Mouse (Mus musculus) hindbrain, postnatal 0 days (tissue): ENCODE measurements around the gene Tmed10. TPM values are rescaled to one million over a fixed set of nuclear protein-coding genes. Genes with fewer than 3 reads are reported as not detected.

Source experiments
- ATAC-seq: fragments of 200-750 bp; cut with Nextera tagmentation; 2 replicates; pipeline ENCODE4 v1.8.0; 2017; ENCODE audit warnings: mild to moderate bottlenecking, moderate TSS enrichment, moderate library complexity
- DNase-seq: peaks from one replicate; pipeline ENCODE4 v3.0.0-alpha.2; 2015; ENCODE audit warnings: low spot score
- H3K27ac ChIP-seq: fragments of 300-500 bp; sonication (generic); 2 replicates; pipeline ENCODE4 v1.5.1; 2014; ENCODE audit warnings: mild to moderate bottlenecking
- H3K27me3 ChIP-seq: fragments of 300-500 bp; sonication (generic); 2 replicates; pipeline ENCODE4 v1.6.1; 2014; ENCODE audit warnings: low read length, mixed read lengths; ENCODE audit not compliant: insufficient read depth
- H3K36me3 ChIP-seq: fragments of 300-500 bp; sonication (generic); 2 replicates; pipeline ENCODE4 v1.6.1; 2014; ENCODE audit warnings: low read length, mixed read lengths; ENCODE audit not compliant: insufficient read depth
- H3K4me1 ChIP-seq: fragments of 300-500 bp; sonication (generic); 2 replicates; pipeline ENCODE4 v1.6.1; 2014; ENCODE audit warnings: antibody characterized with exemption, low read length, mixed read lengths; ENCODE audit not compliant: insufficient read depth
- H3K4me2 ChIP-seq: fragments of 300-500 bp; sonication (generic); 2 replicates; pipeline ENCODE4 v1.6.1; 2014; ENCODE audit warnings: low read depth, mild to moderate bottlenecking, low read length, moderate library complexity, mixed read lengths
- H3K4me3 ChIP-seq: fragments of 300-500 bp; sonication (generic); 2 replicates; pipeline ENCODE4 v1.5.1; 2014; ENCODE audit warnings: low read length
- H3K9ac ChIP-seq: fragments of 300-500 bp; sonication (generic); replicated peaks from 2 replicates; pipeline ENCODE4 v1.6.1; 2014; ENCODE audit warnings: mild to moderate bottlenecking, low read length, moderate library complexity, mixed read lengths
- H3K9me3 ChIP-seq: fragments of 300-500 bp; sonication (generic); 2 replicates; pipeline ENCODE4 v1.6.1; 2016; ENCODE audit warnings: low read length, mixed read lengths
- CTCF ChIP-seq: IDR thresholded peaks from 2 replicates; pipeline ENCODE4 v1.5.1; 2016; ENCODE audit warnings: antibody characterized with exemption, control low read depth, low read depth
- WGBS: fragments of 180-500 bp; shearing (Covaris S2); extraction: QIAGEN DNeasy Blood & Tissue Kit; methylation state at CpG from one replicate; pipeline ENCODE4 v1.1.7; 2014; 5-methylcytosine and 5-hydroxymethylcytosine counted together
- polyA plus RNA-seq: library from polyadenylated mRNA; unstranded; fragments of >200 nt; fragmentation: Nextera tagmentation; extraction: Ambion mirVana; gene quantifications from 2 replicates; pipeline ENCODE4 v1.2.1, GENCODE M21; 2015
- total RNA-seq: library from RNA; depleted of rRNA; stranded (reverse); fragments of >200 nt; gene quantifications from 2 replicates; pipeline ENCODE4 v1.2.3, GENCODE M21; 2014

Tmed10 gene
- total and polyA plus RNA-seq, 2 experiments from 2014 or later: 55.0 to 222 TPM

GRCm38 (mm10) chr12:85346374-85346773 lies 28.3 kb downstream of the Tmed10 start:
- peak; percentile 72 for TF ChIP-seq CTCF
- H3K27me3 ChIP-seq: no peaks in the 10 kb centered on the region
- H3K4me3 ChIP-seq: no peak overlapping the region
- no peak overlapping the region for H3K9ac ChIP-seq
- WGBS: 57% methylated on average over 3 of the region's 3 CpGs
- peaks cover 7% of the 10 kb centered on the region; the same call in 1 of the 2 replicates for H3K36me3 ChIP-seq
- ATAC-seq (0 out of 2 replicates have a peak, but pooled peaks have one; percentile 52), DNase-seq (peak; percentile 93)
- H3K4me1 ChIP-seq: no peaks in the 10 kb centered on the region
- H3K9me3 ChIP-seq: no peaks in the 10 kb centered on the region
- no peak overlapping the region for H3K4me2 ChIP-seq
- H3K27ac ChIP-seq: no peak overlapping the region

- WGBS: 91% methylated on average over 6 of the region's 6 CpGs
- Histone ChIP-seq H3K4me3 (no peak overlapping the region), H3K27me3 (no peaks in the 10 kb centered on the region), H3K36me3 (peaks cover 7% of the 10 kb centered on the region; the same call in 1 of the 2 replicates), H3K9me3 (no peaks in the 10 kb centered on the region), H3K27ac (no peak overlapping the region), H3K4me1 (no peaks in the 10 kb centered on the region), H3K9ac (no peak overlapping the region), H3K4me2 (no peak overlapping the region)
- ATAC-seq (no peak), DNase-seq (no peak)
- no peak for TF ChIP-seq CTCF
Measured at GRCm38 (mm10) chr12:85345559-85345958, 29.1 kb downstream of the Tmed10 start.

GRCm38 (mm10) chr12:85344252-85344651 lies 30.4 kb downstream of the Tmed10 start:
- H3K4me2 ChIP-seq: no peak overlapping the region
- H3K9me3 ChIP-seq: no peaks in the 10 kb centered on the region
- no peaks in the 10 kb centered on the region for H3K27me3 ChIP-seq
- ATAC-seq (no peak), DNase-seq (no peak)
- H3K4me1 ChIP-seq: no peaks in the 10 kb centered on the region
- no peak for TF ChIP-seq CTCF
- WGBS: 73% methylated on average over 7 of the region's 7 CpGs
- H3K27ac ChIP-seq: no peak overlapping the region
- H3K4me3 ChIP-seq: no peak overlapping the region
- no peak overlapping the region for H3K9ac ChIP-seq
- H3K36me3 ChIP-seq: peaks cover 7% of the 10 kb centered on the region; the same call in 1 of the 2 replicates

DNA sequence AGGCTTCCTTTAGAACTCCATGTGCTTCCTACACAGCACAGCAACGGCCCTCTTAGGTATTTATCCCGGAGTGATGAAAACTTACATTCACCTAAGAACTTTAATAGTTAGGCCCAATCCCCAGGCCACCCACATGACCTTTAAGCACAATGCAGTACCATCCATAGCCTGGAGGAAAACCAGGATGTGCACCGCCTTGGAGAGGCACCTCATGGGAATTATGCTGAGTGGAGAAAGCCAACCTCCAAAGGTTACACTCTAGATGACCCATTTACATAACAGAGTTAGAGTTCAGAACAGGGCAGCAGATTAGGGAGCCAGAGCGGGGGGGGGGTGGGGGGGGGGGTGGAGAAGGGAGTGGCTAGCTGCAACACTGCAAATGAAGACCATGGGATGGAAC lies 32.3 kb downstream of the Tmed10 start:
- Histone ChIP-seq H3K4me1 (0 out of 2 replicates have a peak, but pooled peaks cover 7% of the 10 kb centered on the region), H3K36me3 (no peaks in the 10 kb centered on the region; the same call in 1 of the 2 replicates), H3K9ac (no peak overlapping the region), H3K27ac (no peak overlapping the region), H3K9me3 (no peaks in the 10 kb centered on the region), H3K4me2 (no peak overlapping the region), H3K27me3 (no peaks in the 10 kb centered on the region), H3K4me3 (no peak overlapping the region)
- no peak for DNase-seq
- TF ChIP-seq CTCF: peak; percentile 6; the same call in 1 of the 2 replicates
- WGBS: 70% methylated on average over 3 of the region's 4 CpGs
- no peak for ATAC-seq

DNA sequence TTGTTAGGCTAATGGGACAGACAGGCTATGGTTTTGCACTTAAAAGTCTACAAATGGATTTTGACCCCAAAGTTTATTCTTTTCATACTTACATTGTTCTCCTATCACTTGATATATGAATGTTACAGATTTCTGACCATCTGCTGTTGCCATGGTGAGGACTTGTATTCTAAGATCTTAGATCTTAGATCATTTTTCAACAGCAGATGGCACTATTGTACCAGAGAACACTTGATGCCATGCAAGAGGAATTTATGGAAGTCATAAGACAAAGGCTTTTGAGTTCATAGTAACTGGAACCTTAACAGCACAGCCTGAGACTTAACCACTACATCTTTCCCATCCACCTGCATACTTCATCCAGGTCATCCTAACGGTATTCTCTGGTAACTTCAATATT lies 33.5 kb downstream of the Tmed10 start:
- Histone ChIP-seq H3K27me3 (no peaks in the 10 kb centered on the region), H3K9me3 (no peaks in the 10 kb centered on the region), H3K4me1 (0 out of 2 replicates have a peak, but pooled peaks cover 7% of the 10 kb centered on the region), H3K36me3 (no peaks in the 10 kb centered on the region; the same call in 1 of the 2 replicates), H3K4me3 (no peak overlapping the region), H3K9ac (no peak overlapping the region), H3K4me2 (no peak overlapping the region), H3K27ac (no peak overlapping the region)
- peak; percentile 94 for DNase-seq
- WGBS: 69% methylated on average over 1 of the region's 1 CpGs
- peak; percentile 74 for TF ChIP-seq CTCF
- ATAC-seq: peak; percentile 44; the same call in 1 of the 2 replicates

DNA sequence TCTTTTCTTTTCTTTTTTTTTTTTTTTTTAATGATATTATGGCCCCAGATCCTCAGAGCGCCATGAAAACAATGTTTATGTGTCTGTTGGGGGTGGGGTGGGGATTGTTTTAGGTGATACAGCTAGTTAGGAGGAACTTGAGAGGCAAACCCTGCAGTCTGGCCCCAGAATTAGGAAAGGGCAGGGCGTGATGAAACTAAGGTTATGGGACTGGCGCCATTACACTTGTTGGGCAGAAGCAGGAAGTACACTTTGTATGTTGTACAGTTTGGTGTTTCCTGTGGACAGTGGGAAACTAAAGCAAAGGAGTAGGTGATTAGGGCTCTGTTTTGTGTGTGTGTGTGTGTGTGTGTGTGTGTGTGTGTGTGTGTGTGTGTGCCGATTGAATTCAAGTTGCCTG lies 34.7 kb downstream of the Tmed10 start:
- no peak overlapping the region for H3K4me3 ChIP-seq
- H3K9me3 ChIP-seq: no peaks in the 10 kb centered on the region
- no peak overlapping the region for H3K9ac ChIP-seq
- TF ChIP-seq CTCF: 0 out of 2 replicates have a peak, but pooled peaks have one; percentile 11
- no peaks in the 10 kb centered on the region for H3K27me3 ChIP-seq
- H3K27ac ChIP-seq: no peak overlapping the region
- WGBS: 44% methylated on average over 4 of the region's 4 CpGs
- DNase-seq (peak; percentile 13), ATAC-seq (no peak)
- H3K36me3 ChIP-seq: no peaks in the 10 kb centered on the region; the same call in 1 of the 2 replicates
- 0 out of 2 replicates have a peak, but pooled peaks cover 7% of the 10 kb centered on the region for H3K4me1 ChIP-seq
- H3K4me2 ChIP-seq: peak overlapping the region; percentile 69; the same call in 1 of the 2 replicates

DNA sequence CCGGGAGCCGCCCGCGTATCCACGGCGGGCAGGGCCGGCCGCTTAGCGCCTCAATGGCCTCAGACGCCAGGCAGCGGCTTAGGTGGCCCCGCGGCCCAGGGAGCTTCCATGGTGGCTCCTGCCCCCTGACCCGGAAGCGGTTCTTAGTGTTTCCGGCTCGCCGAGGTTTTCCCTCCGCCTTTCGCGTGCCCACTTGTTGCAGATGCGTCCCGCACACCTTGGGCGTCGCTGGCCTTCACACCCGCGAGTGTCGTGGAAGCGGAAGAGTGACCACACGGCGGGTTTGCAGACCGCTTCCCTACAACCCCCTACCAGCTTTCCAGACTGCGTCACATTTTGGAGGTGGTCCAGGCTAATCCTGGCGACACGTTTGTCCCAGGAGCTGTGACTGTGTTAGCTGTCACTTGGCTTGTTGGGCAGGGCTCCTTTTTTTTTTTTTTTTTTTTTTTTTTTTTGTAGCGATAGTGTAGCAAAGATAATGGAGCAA lies 35.4 kb downstream of the Tmed10 start, which contains the start of gene Nek9:
TSS of gene Nek9 (minus strand) at position 120 of the 487 bp plus-strand sequence.
- WGBS: under 1% methylated on average over 33 of the region's 36 CpGs
- H3K4me3 ChIP-seq: peak within 1 kb of the TSS; percentile 97
- H3K27me3 ChIP-seq: no peaks in the 10 kb centered on the region
- H3K4me1 ChIP-seq: 0 out of 2 replicates have a peak, but pooled peaks cover 7% of the 10 kb centered on the region
- H3K27ac ChIP-seq: peak within 1 kb of the TSS; percentile 87
- DNase-seq (peak; percentile 98), ATAC-seq (peak; percentile 91)
- H3K36me3 ChIP-seq: peaks cover 3% of the 10 kb centered on the region
- H3K4me2 ChIP-seq: peak within 1 kb of the TSS; percentile 69
- TF ChIP-seq CTCF: no peak
- H3K9ac ChIP-seq: peak within 1 kb of the TSS; percentile 97
- no peaks in the 10 kb centered on the region for H3K9me3 ChIP-seq
